Comparison of ENCODE assay signal across 9 mouse cellular contexts in genomic region chr13:93989736-93990611, GRCm38 (mm10).
DNase-seq lines count a peak whose midpoint lies in the region; ATAC-seq lines count a peak whose summit lies in the region.
"Had no signal": no experiment of that assay in that cellular context is flagged by ENCODE, and none has a peak within 500 bp of the region (broad histone marks: within the 10 kb centered on the region; RNA-seq: fewer than 3 reads in every experiment).

No protein-coding gene starts in this region.

- H3K9me3 ChIP-seq in liver, embryonic 13.5 days (replicated peaks): no peaks in the 10 kb centered on the region
- no peaks in the 10 kb centered on the region for H3K9me3 ChIP-seq in midbrain, embryonic 15.5 days
- H3K9me3 ChIP-seq: hindbrain, embryonic 13.5 days had no signal

- no peaks in the 10 kb centered on the region for H3K36me3 ChIP-seq in liver, embryonic 13.5 days
- no peaks in the 10 kb centered on the region for H3K36me3 ChIP-seq in midbrain, embryonic 15.5 days (replicated peaks)
- H3K36me3 ChIP-seq: hindbrain, embryonic 13.5 days had no signal

- WGBS in liver, embryonic 13.5 days (ENCODE audit: insufficient replicate concordance): 36% methylated on average over 11 of the region's 11 CpGs
- 83% methylated on average over 11 of the region's 11 CpGs for WGBS in midbrain, embryonic 15.5 days

- no peak overlapping the region for H3K4me2 ChIP-seq in liver, embryonic 13.5 days
- H3K4me2 ChIP-seq in midbrain, embryonic 15.5 days: no peak overlapping the region
- H3K4me2 ChIP-seq: hindbrain, embryonic 13.5 days had no signal

- H3K27me3 ChIP-seq in liver, embryonic 13.5 days: no peaks in the 10 kb centered on the region
- no peaks in the 10 kb centered on the region for H3K27me3 ChIP-seq in midbrain, embryonic 15.5 days (replicated peaks)
- H3K27me3 ChIP-seq: hindbrain, embryonic 13.5 days had no signal

- DNase-seq in CD8-positive naive resting alpha-beta T cell, adult 2 months (ENCODE audit: low read depth in 2 of 2, low spot score in 2 of 2): peak; percentile 7 to 18
- DNase-seq in adrenal gland, postnatal 14 days: peak; percentile 45
- peak; percentile 34 for DNase-seq in heart, postnatal 4 days
- DNase-seq in liver, embryonic 13.5 days: no peak
- no peak for DNase-seq in cerebellum, adult 11-12 months
- no peak for DNase-seq in layer of hippocampus, adult 9-10 months (ENCODE audit: low spot score)

- H3K4me3 ChIP-seq in liver, embryonic 13.5 days (replicated peaks): no peak overlapping the region
- H3K4me3 ChIP-seq in midbrain, embryonic 15.5 days: no peak overlapping the region
- H3K4me3 ChIP-seq: hindbrain, embryonic 13.5 days; myocyte had no signal

- peaks cover 8% of the 10 kb centered on the region for H3K4me1 ChIP-seq in liver, embryonic 13.5 days (replicated peaks)
- no peaks in the 10 kb centered on the region for H3K4me1 ChIP-seq in midbrain, embryonic 15.5 days

- 0 out of 2 replicates have a peak overlapping the region, but pooled peaks have one; percentile 43 for H3K27ac ChIP-seq in liver, embryonic 13.5 days
- no peak overlapping the region for H3K27ac ChIP-seq in midbrain, embryonic 15.5 days
- H3K27ac ChIP-seq: hindbrain, embryonic 13.5 days had no signal

- no peak overlapping the region for H3K9ac ChIP-seq in liver, embryonic 13.5 days
- no peak overlapping the region for H3K9ac ChIP-seq in midbrain, embryonic 15.5 days
- H3K9ac ChIP-seq: hindbrain, embryonic 13.5 days had no signal

- peak; percentile 31; the same call in 1 of the 2 replicates for ATAC-seq in liver, embryonic 13.5 days (ENCODE audit: low read depth)
- no peak for ATAC-seq in midbrain, embryonic 15.5 days (replicated peaks)

Comparison
In these comparisons a context has a peak if more than half of its experiments do, and no peak if none do; other contexts are left out.
1. DNase-seq: peak in CD8-positive naive resting alpha-beta T cell, adult 2 months (2 of 2), adrenal gland, postnatal 14 days (single experiment) and heart, postnatal 4 days (single experiment); none in liver, embryonic 13.5 days (single experiment), cerebellum, adult 11-12 months (single experiment) and layer of hippocampus, adult 9-10 months (single experiment).